Mouse (Mus musculus): ENCODE data around the gene Tm2d1. TPM values are rescaled to one million over a fixed set of nuclear protein-coding genes. Genes with fewer than 3 reads are reported as not detected.

The Tm2d1 gene
- polyA plus RNA-seq, 1 experiment from 2014 or later: 73.8 TPM

- H3K27me3 ChIP-seq (ENCODE audit: low read depth, poor library complexity, severe bottlenecking): no peaks in the 10 kb centered on the region
- H3K36me3 ChIP-seq: peaks cover 66% of the 10 kb centered on the region
- no peaks in the 10 kb centered on the region for H3K4me1 ChIP-seq
- 90% methylated on average over 9 of the region's 9 CpGs for WGBS
- DNase-seq (ENCODE audit: low spot score): no peak
- no peak overlapping the region for H3K27ac ChIP-seq
- H3K4me3 ChIP-seq: no peak overlapping the region
- no peaks in the 10 kb centered on the region for H3K9me3 ChIP-seq (replicated peaks)
These were observed 24.9 kb downstream of the Tm2d1 start for GRCm38 (mm10) chr4:98358034-98358809.

GRCm38 (mm10) chr4:98348580-98348979, 34.5 kb downstream of the Tm2d1 start:
- no peak overlapping the region for H3K4me3 ChIP-seq
- H3K27me3 ChIP-seq (ENCODE audit: low read depth, poor library complexity, severe bottlenecking): no peaks in the 10 kb centered on the region
- 81% methylated on average over 5 of the region's 5 CpGs for WGBS
- H3K4me1 ChIP-seq: no peaks in the 10 kb centered on the region
- no peak for DNase-seq (ENCODE audit: low spot score)
- no peaks in the 10 kb centered on the region for H3K9me3 ChIP-seq (replicated peaks)
- no peak overlapping the region for H3K27ac ChIP-seq
- 0 out of 2 replicates have a peak, but pooled peaks cover 4% of the 10 kb centered on the region for H3K36me3 ChIP-seq

GRCm38 (mm10) chr4:98345783-98346182, 37.3 kb downstream of the Tm2d1 start:
- no peak for DNase-seq (ENCODE audit: low spot score)
- WGBS: 90% methylated on average over 10 of the region's 10 CpGs

GRCm38 (mm10) chr4:98339992-98340564, 43.0 kb downstream of the Tm2d1 start:
- Histone ChIP-seq H3K4me1 (peaks cover 42% of the 10 kb centered on the region), H3K9me3 (replicated peaks) (no peaks in the 10 kb centered on the region), H3K27me3 (ENCODE audit: low read depth, poor library complexity, severe bottlenecking) (0 out of 2 replicates have a peak, but pooled peaks cover 8% of the 10 kb centered on the region), H3K4me3 (no peak overlapping the region), H3K36me3 (no peaks in the 10 kb centered on the region), H3K27ac (no peak overlapping the region)
- 75% methylated on average over 10 of the region's 10 CpGs for WGBS
- no peak for DNase-seq (ENCODE audit: low spot score)

More at GRCm38 (mm10) chr4:98345783-98346182, 37.3 kb downstream of the Tm2d1 start:
- Histone ChIP-seq H3K27ac (no peak overlapping the region), H3K9me3 (replicated peaks) (no peaks in the 10 kb centered on the region), H3K4me1 (peaks cover 1% of the 10 kb centered on the region), H3K4me3 (no peak overlapping the region), H3K27me3 (ENCODE audit: low read depth, poor library complexity, severe bottlenecking) (no peaks in the 10 kb centered on the region), H3K36me3 (no peaks in the 10 kb centered on the region)

GRCm38 (mm10) chr4:98338636-98339630, 44.2 kb downstream of the Tm2d1 start:
- Histone ChIP-seq H3K9me3 (replicated peaks) (no peaks in the 10 kb centered on the region), H3K36me3 (no peaks in the 10 kb centered on the region), H3K27ac (no peak overlapping the region), H3K4me1 (peaks cover 42% of the 10 kb centered on the region), H3K4me3 (no peak overlapping the region), H3K27me3 (ENCODE audit: low read depth, poor library complexity, severe bottlenecking) (peaks cover 13% of the 10 kb centered on the region; the same call in 1 of the 2 replicates)
- WGBS: 84% methylated on average over 14 of the region's 14 CpGs
- DNase-seq (ENCODE audit: low spot score): no peak

- WGBS: 81% methylated on average over 5 of the region's 5 CpGs
- H3K27me3 ChIP-seq (ENCODE audit: low read depth, poor library complexity, severe bottlenecking): peaks cover 13% of the 10 kb centered on the region; the same call in 1 of the 2 replicates
- H3K4me3 ChIP-seq: no peak overlapping the region
- H3K9me3 ChIP-seq (replicated peaks): no peaks in the 10 kb centered on the region
- DNase-seq (ENCODE audit: low spot score): no peak
- H3K4me1 ChIP-seq: peaks cover 42% of the 10 kb centered on the region
- H3K27ac ChIP-seq: no peak overlapping the region
- H3K36me3 ChIP-seq: no peaks in the 10 kb centered on the region
These were observed 45.9 kb downstream of the Tm2d1 start for GRCm38 (mm10) chr4:98337197-98337596.

- no peak for DNase-seq (ENCODE audit: low spot score)
- Histone ChIP-seq H3K9me3 (replicated peaks) (no peaks in the 10 kb centered on the region), H3K4me3 (no peak overlapping the region), H3K27ac (no peak overlapping the region), H3K27me3 (ENCODE audit: low read depth, poor library complexity, severe bottlenecking) (peaks cover 13% of the 10 kb centered on the region; the same call in 1 of the 2 replicates), H3K36me3 (no peaks in the 10 kb centered on the region), H3K4me1 (peaks cover 41% of the 10 kb centered on the region)
- WGBS: 79% methylated on average over 8 of the region's 8 CpGs
These were observed 47.4 kb downstream of the Tm2d1 start for GRCm38 (mm10) chr4:98335726-98336125.

- WGBS: under 1% methylated on average over 29 of the region's 29 CpGs
- no peaks in the 10 kb centered on the region for H3K36me3 ChIP-seq
- H3K4me1 ChIP-seq: peaks cover 23% of the 10 kb centered on the region
- H3K4me3 ChIP-seq: peak overlapping the region; percentile 50
- H3K27me3 ChIP-seq (ENCODE audit: low read depth, poor library complexity, severe bottlenecking): peaks cover 34% of the 10 kb centered on the region
- peak; percentile 94 for DNase-seq (ENCODE audit: low spot score)
- peak overlapping the region; percentile 86 for H3K27ac ChIP-seq
- no peaks in the 10 kb centered on the region for H3K9me3 ChIP-seq (replicated peaks)
These were observed 60.9 kb downstream of the Tm2d1 start for GRCm38 (mm10) chr4:98322223-98322622.

- Histone ChIP-seq H3K4me3 (peak overlapping the region; percentile 50), H3K27me3 (ENCODE audit: low read depth, poor library complexity, severe bottlenecking) (peaks cover 34% of the 10 kb centered on the region), H3K27ac (peak overlapping the region; percentile 86), H3K36me3 (no peaks in the 10 kb centered on the region), H3K4me1 (peaks cover 23% of the 10 kb centered on the region), H3K9me3 (replicated peaks) (no peaks in the 10 kb centered on the region)
- 3% methylated on average over 18 of the region's 18 CpGs for WGBS
- peak; percentile 59 for DNase-seq (ENCODE audit: low spot score)
These were observed 61.6 kb downstream of the Tm2d1 start for GRCm38 (mm10) chr4:98321371-98322111.

- no peak overlapping the region for H3K27ac ChIP-seq
- H3K9me3 ChIP-seq (replicated peaks): no peaks in the 10 kb centered on the region
- H3K27me3 ChIP-seq (ENCODE audit: low read depth, poor library complexity, severe bottlenecking): peaks cover 26% of the 10 kb centered on the region
- H3K4me1 ChIP-seq: peaks cover 23% of the 10 kb centered on the region
- 67% methylated on average over 3 of the region's 3 CpGs for WGBS
- H3K36me3 ChIP-seq: no peaks in the 10 kb centered on the region
- DNase-seq (ENCODE audit: low spot score): no peak
- H3K4me3 ChIP-seq: no peak overlapping the region
These were observed 64.3 kb downstream of the Tm2d1 start for GRCm38 (mm10) chr4:98318769-98319168.

- no peak overlapping the region for H3K4me3 ChIP-seq
- no peak for DNase-seq (ENCODE audit: low spot score)
- WGBS: 95% methylated on average over 2 of the region's 2 CpGs
These were observed 66.0 kb downstream of the Tm2d1 start for GRCm38 (mm10) chr4:98317149-98317548.

More at GRCm38 (mm10) chr4:98317149-98317548, 66.0 kb downstream of the Tm2d1 start:
- H3K36me3 ChIP-seq: no peaks in the 10 kb centered on the region
- no peak overlapping the region for H3K27ac ChIP-seq
- no peaks in the 10 kb centered on the region for H3K9me3 ChIP-seq (replicated peaks)
- H3K4me1 ChIP-seq: peaks cover 19% of the 10 kb centered on the region
- H3K27me3 ChIP-seq (ENCODE audit: low read depth, poor library complexity, severe bottlenecking): peaks cover 16% of the 10 kb centered on the region
